Comparison of ENCODE assay signal across 14 mouse cellular contexts in the genomic region with DNA sequence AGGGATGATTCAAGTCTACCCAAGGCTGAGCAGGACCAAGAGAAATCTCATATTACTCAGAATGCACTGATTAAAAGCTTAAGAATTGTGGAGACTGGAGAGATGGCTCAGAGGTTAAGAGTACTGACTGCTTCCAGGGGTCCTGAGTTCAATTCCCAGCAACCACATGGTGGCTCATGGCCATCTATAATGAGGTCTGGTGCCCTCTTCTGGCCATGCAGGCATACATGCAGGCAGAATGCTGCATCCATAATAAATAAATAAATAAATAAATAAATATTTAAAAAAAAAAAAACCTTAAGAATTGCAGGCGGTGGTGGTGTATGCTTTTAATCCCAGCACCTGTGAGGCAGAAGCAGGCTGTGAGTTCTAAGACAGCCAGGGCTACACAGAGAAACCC. TPM values are rescaled to one million over a fixed set of nuclear protein-coding genes. Genes with fewer than 3 reads are reported as not detected.
DNase-seq lines count a peak whose midpoint lies in the region; ATAC-seq and TF ChIP-seq lines count a peak whose summit lies in the region.
"Had no signal": no experiment of that assay in that cellular context is flagged by ENCODE, and none has a peak within 500 bp of the region (broad histone marks: within the 10 kb centered on the region; RNA-seq: fewer than 3 reads in every experiment).

No protein-coding gene starts in this region.

- 83% methylated on average over 1 of the region's 1 CpGs for WGBS in heart, postnatal 0 days
- 88% methylated on average over 1 of the region's 1 CpGs for WGBS in lung, embryonic 14.5 days

- no peak for ATAC-seq in heart, postnatal 0 days (ENCODE audit: insufficient read depth, low read depth)
- no peak for ATAC-seq in lung, embryonic 14.5 days (ENCODE audit: insufficient read depth)
- ATAC-seq in granulocyte monocyte progenitor cell, adult 5-6 weeks (replicated peaks; ENCODE audit: poor library complexity, severe bottlenecking), result no peak
- ATAC-seq: activated CD4-positive, CD25-positive, alpha-beta regulatory T cell, adult 4 months; forebrain, embryonic 14.5 days had no signal

- no peak for TF ChIP-seq EP300 in heart, postnatal 0 days (IDR thresholded peaks at IDR 0.05; ENCODE audit: low read depth)
- no peak for TF ChIP-seq EP300 in ES-Bruce4 (IDR thresholded peaks at IDR 0.05; ENCODE audit: insufficient read depth, low read depth, low read length)

- 0 out of 2 replicates have a peak, but pooled peaks have one; percentile 16 for TF ChIP-seq CTCF in heart, postnatal 0 days (IDR thresholded peaks at IDR 0.05; ENCODE audit: low read depth)
- TF ChIP-seq CTCF in lung, embryonic 14.5 days (IDR thresholded peaks at IDR 0.05; ENCODE audit: low read depth), result peak; percentile 35; the same call in 1 of the 2 replicates
- peak; percentile 34 for TF ChIP-seq CTCF in ES-Bruce4 (IDR thresholded peaks at IDR 0.05; ENCODE audit: low read depth, low read length)

- no peak overlapping the region for H3K27ac ChIP-seq in heart, postnatal 0 days (ENCODE audit: low read depth)
- H3K27ac ChIP-seq in lung, embryonic 14.5 days (ENCODE audit: low read depth), result no peak overlapping the region
- no peak overlapping the region for H3K27ac ChIP-seq in ES-Bruce4 (ENCODE audit: insufficient read depth, low read length)
- H3K27ac ChIP-seq: hindbrain, embryonic 12.5 days had no signal

- H3K4me3 ChIP-seq in heart, postnatal 0 days (ENCODE audit: low read depth, low read length), result no peak overlapping the region
- no peak overlapping the region for H3K4me3 ChIP-seq in lung, embryonic 14.5 days (ENCODE audit: low read depth, low read length)
- H3K4me3 ChIP-seq in ES-Bruce4 (ENCODE audit: low read depth, low read length), result no peak overlapping the region
- H3K4me3 ChIP-seq: heart, embryonic 12.5 days; hindbrain, embryonic 12.5 days had no signal

- H3K9me3 ChIP-seq in heart, postnatal 0 days (replicated peaks; ENCODE audit: control insufficient read depth, low read length), result no peaks in the 10 kb centered on the region
- H3K9me3 ChIP-seq in lung, embryonic 14.5 days (ENCODE audit: low read depth, low read length), result no peaks in the 10 kb centered on the region
- no peaks in the 10 kb centered on the region for H3K9me3 ChIP-seq in ES-Bruce4 (replicated peaks; ENCODE audit: control insufficient read depth, insufficient read depth, low read length, poor library complexity, severe bottlenecking)
- H3K9me3 ChIP-seq: G1E; heart, embryonic 12.5 days; hindbrain, embryonic 12.5 days had no signal

- H3K9ac ChIP-seq in heart, postnatal 0 days (replicated peaks; ENCODE audit: low read depth, low read length), result no peak overlapping the region
- no peak overlapping the region for H3K9ac ChIP-seq in lung, embryonic 14.5 days
- no peak overlapping the region for H3K9ac ChIP-seq in ES-Bruce4 (ENCODE audit: low read depth, poor library complexity, severe bottlenecking)
- H3K9ac ChIP-seq: heart, embryonic 12.5 days; hindbrain, embryonic 12.5 days had no signal

- peaks cover 5% of the 10 kb centered on the region; the same call in 1 of the 2 replicates for H3K4me1 ChIP-seq in heart, postnatal 0 days (ENCODE audit: control insufficient read depth, insufficient read depth)
- 0 out of 2 replicates have a peak, but pooled peaks cover 4% of the 10 kb centered on the region for H3K4me1 ChIP-seq in lung, embryonic 14.5 days (ENCODE audit: insufficient read depth)
- H3K4me1 ChIP-seq in ES-Bruce4 (ENCODE audit: control insufficient read depth, insufficient read depth, low read length), result no peaks in the 10 kb centered on the region
- H3K4me1 ChIP-seq: hindbrain, embryonic 12.5 days had no signal

- DNase-seq in heart, postnatal 0 days (ENCODE audit: low spot score), result no peak
- DNase-seq in heart, postnatal 14 days, result no peak
- no peak for DNase-seq in lung, embryonic 14.5 days
- no peak for DNase-seq in lung, postnatal 36 days
- peak; percentile 13 for DNase-seq in induced T-regulatory cell, adult 2 months (ENCODE audit: low read depth)
- DNase-seq in spleen, postnatal 14 days (ENCODE audit: low spot score in 2 of 2), result no peak
- DNase-seq: cerebellum, adult 11-12 months had no signal

- intact Hi-C loops in heart, postnatal 14 days (cut with DNase I), result no loop called here

- no peak for TF ChIP-seq POLR2A in ES-Bruce4 (IDR thresholded peaks at IDR 0.05; ENCODE audit: insufficient read depth, low read length)

- H3K27me3 ChIP-seq in heart, postnatal 0 days (ENCODE audit: control insufficient read depth, insufficient read depth, low read length), result no peaks in the 10 kb centered on the region
- H3K27me3 ChIP-seq in lung, embryonic 14.5 days (ENCODE audit: insufficient read depth, low read length), result no peaks in the 10 kb centered on the region
- H3K27me3 ChIP-seq in ES-Bruce4 (ENCODE audit: control insufficient read depth, insufficient read depth, low read length, poor library complexity, severe bottlenecking), result no peaks in the 10 kb centered on the region
- H3K27me3 ChIP-seq: heart, embryonic 12.5 days; hindbrain, embryonic 12.5 days had no signal

- H3K4me2 ChIP-seq in heart, postnatal 0 days (ENCODE audit: low read depth, low read length), result no peak overlapping the region
- no peak overlapping the region for H3K4me2 ChIP-seq in lung, embryonic 14.5 days
- H3K4me2 ChIP-seq: heart, embryonic 12.5 days; hindbrain, embryonic 12.5 days had no signal

- no peaks in the 10 kb centered on the region for H3K36me3 ChIP-seq in heart, postnatal 0 days (replicated peaks; ENCODE audit: control insufficient read depth, insufficient read depth, low read length)
- H3K36me3 ChIP-seq in lung, embryonic 14.5 days (ENCODE audit: insufficient read depth), result no peaks in the 10 kb centered on the region
- no peaks in the 10 kb centered on the region for H3K36me3 ChIP-seq in ES-Bruce4 (ENCODE audit: control insufficient read depth, insufficient read depth, low read length, poor library complexity, severe bottlenecking)
- H3K36me3 ChIP-seq: G1E; heart, embryonic 12.5 days; hindbrain, embryonic 12.5 days had no signal

RNA-seq across cellular contexts. Expression of gene Lrfn4, which starts 42.2 kb away (rescaled TPM):
- total RNA-seq in heart, postnatal 0 days (2014; rRNA removed; ENCODE audit: low replicate concordance), result 32.2 and 45.8 TPM in 2 replicates
- polyA plus RNA-seq in heart, postnatal 0 days (2015; fragmentation: Nextera tagmentation; extraction: Ambion mirVana), result 1.7 and 1.9 TPM in 2 replicates
- 10 to 100 TPM; 10.0 to 11.5 TPM for total RNA-seq in heart, postnatal 14 days (2021)
- polyA plus RNA-seq in lung, embryonic 14.5 days (2014; fragmentation: Nextera tagmentation; extraction: Ambion mirVana), result 10.0 and 10.1 TPM in 2 replicates
- polyA plus RNA-seq in ES-Bruce4 (2011; ENCODE audit: insufficient read depth, insufficient read length, low read depth, missing spikeins), result 13.5 and 15.3 TPM in 2 replicates
- 2.6 and 3.5 TPM in 2 replicates for total RNA-seq in granulocyte monocyte progenitor cell, adult 5-6 weeks (2014; fragmentation: Nextera tagmentation)
- 1.8 and 3.7 TPM in 2 replicates for total RNA-seq in granulocyte monocyte progenitor cell, adult 5-6 weeks (2017)

RNA-seq across cellular contexts. Expression of gene Rce1, which starts 52.2 kb away (rescaled TPM):
- total RNA-seq in heart, postnatal 0 days (2014; rRNA removed; ENCODE audit: low replicate concordance), result 60.6 and 64.6 TPM in 2 replicates
- polyA plus RNA-seq in heart, postnatal 0 days (2015; fragmentation: Nextera tagmentation; extraction: Ambion mirVana), result 24.8 and 25.6 TPM in 2 replicates
- total RNA-seq in heart, postnatal 14 days (2021), result 10 to 100 TPM; 10.6 to 12.4 TPM
- 72.6 and 74.7 TPM in 2 replicates for polyA plus RNA-seq in lung, embryonic 14.5 days (2014; fragmentation: Nextera tagmentation; extraction: Ambion mirVana)
- polyA plus RNA-seq in ES-Bruce4 (2011; ENCODE audit: insufficient read depth, insufficient read length, low read depth, missing spikeins), result 32.7 and 34.4 TPM in 2 replicates
- total RNA-seq in granulocyte monocyte progenitor cell, adult 5-6 weeks (2014; fragmentation: Nextera tagmentation), result 30.4 and 40.9 TPM in 2 replicates
- 19.6 and 28.2 TPM in 2 replicates for total RNA-seq in granulocyte monocyte progenitor cell, adult 5-6 weeks (2017)
